Mouse (Mus musculus) hindbrain, embryonic 16.5 days (tissue): ENCODE data around the gene Ptpre. TPM values are rescaled to one million over a fixed set of nuclear protein-coding genes. Genes with fewer than 3 reads are reported as not detected.
"Not testable (repeated sequence)": the region's sequence is repeated elsewhere in the genome, so short reads cannot be mapped to it uniquely, and the experiment has no call there.

Source experiments
- ATAC-seq: fragments of 200-750 bp; cut with Nextera tagmentation; 2 replicates; pipeline ENCODE4 v1.8.0; 2017; ENCODE audit warnings: moderate TSS enrichment, moderate library complexity
- H3K27ac ChIP-seq: fragments of 300-500 bp; sonication (generic); 2 replicates; pipeline ENCODE4 v1.5.1; 2014; ENCODE audit warnings: low read depth, mild to moderate bottlenecking, control low read depth, low read length, moderate library complexity
- H3K27me3 ChIP-seq: fragments of 300-500 bp; sonication (generic); replicated peaks from 2 replicates; pipeline ENCODE4 v1.6.1; 2014; ENCODE audit warnings: low read length; ENCODE audit not compliant: control insufficient read depth, insufficient read depth
- H3K36me3 ChIP-seq: fragments of 300-500 bp; sonication (generic); 2 replicates; pipeline ENCODE4 v1.6.1; 2014; ENCODE audit warnings: mild to moderate bottlenecking, low read length, moderate library complexity, mixed read lengths; ENCODE audit not compliant: control insufficient read depth, insufficient read depth
- H3K4me1 ChIP-seq: fragments of 300-500 bp; sonication (generic); 2 replicates; pipeline ENCODE4 v1.6.1; 2014; ENCODE audit warnings: low read depth, low read length; ENCODE audit not compliant: control insufficient read depth, insufficient read depth
- H3K4me2 ChIP-seq: fragments of 300-500 bp; sonication (generic); 2 replicates; pipeline ENCODE4 v1.6.1; 2014; ENCODE audit warnings: mild to moderate bottlenecking, low read length, control low read depth, moderate library complexity
- H3K4me3 ChIP-seq: fragments of 300-500 bp; sonication (generic); 2 replicates; pipeline ENCODE4 v1.5.1; 2014; ENCODE audit warnings: mild to moderate bottlenecking, low read length, control low read depth, moderate library complexity
- H3K9ac ChIP-seq: fragments of 300-500 bp; sonication (generic); 2 replicates; pipeline ENCODE4 v1.6.1; 2014; ENCODE audit warnings: low read depth, mild to moderate bottlenecking, control low read depth, low read length, moderate library complexity
- H3K9me3 ChIP-seq: fragments of 300-500 bp; sonication (generic); 2 replicates; pipeline ENCODE4 v1.6.1; 2014; ENCODE audit warnings: mild to moderate bottlenecking, low read length, moderate library complexity; ENCODE audit not compliant: control insufficient read depth
- WGBS: fragments of 180-500 bp; shearing (Covaris S2); extraction: QIAGEN DNeasy Blood & Tissue Kit; methylation state at CpG from one replicate; pipeline ENCODE4 v1.1.7; 2014; 5-methylcytosine and 5-hydroxymethylcytosine counted together
- polyA plus RNA-seq: library from polyadenylated mRNA; unstranded; fragments of >200 nt; fragmentation: Nextera tagmentation; extraction: Ambion mirVana; gene quantifications from 2 replicates; pipeline ENCODE4 v1.2.1, GENCODE M21; 2015

Ptpre gene
- polyA plus RNA-seq, 1 experiment from 2014 or later: 8.1 TPM

GRCm38 (mm10) chr7:135605804-135606072, 68.5 kb downstream of the Ptpre start:
- no peak overlapping the region for H3K27ac ChIP-seq
- no peak overlapping the region for H3K4me2 ChIP-seq
- H3K9me3 ChIP-seq: no peaks in the 10 kb centered on the region
- H3K9ac ChIP-seq: no peak overlapping the region
- peaks cover 8% of the 10 kb centered on the region; the same call in 1 of the 2 replicates for H3K4me1 ChIP-seq
- no peak overlapping the region for H3K4me3 ChIP-seq
- no peak for ATAC-seq
- no peaks in the 10 kb centered on the region for H3K27me3 ChIP-seq
- no peaks in the 10 kb centered on the region for H3K36me3 ChIP-seq
- WGBS: 84% methylated on average over 6 of the region's 6 CpGs

- ATAC-seq: no peak
- H3K4me1 ChIP-seq: peaks cover 8% of the 10 kb centered on the region; the same call in 1 of the 2 replicates
Measured at GRCm38 (mm10) chr7:135608208-135608607, 70.9 kb downstream of the Ptpre start.

GRCm38 (mm10) chr7:135609028-135609427, 71.7 kb downstream of the Ptpre start:
- Histone ChIP-seq H3K4me2 (no peak overlapping the region), H3K4me3 (no peak overlapping the region), H3K9ac (no peak overlapping the region), H3K27me3 (no peaks in the 10 kb centered on the region), H3K36me3 (no peaks in the 10 kb centered on the region), H3K27ac (no peak overlapping the region), H3K4me1 (peaks cover 8% of the 10 kb centered on the region; the same call in 1 of the 2 replicates), H3K9me3 (no peaks in the 10 kb centered on the region)
- 73% methylated on average over 3 of the region's 3 CpGs for WGBS
- ATAC-seq: no peak

More at GRCm38 (mm10) chr7:135608208-135608607, 70.9 kb downstream of the Ptpre start:
- Histone ChIP-seq H3K36me3 (no peaks in the 10 kb centered on the region), H3K9ac (no peak overlapping the region), H3K4me3 (no peak overlapping the region), H3K27me3 (no peaks in the 10 kb centered on the region), H3K4me2 (no peak overlapping the region), H3K9me3 (no peaks in the 10 kb centered on the region), H3K27ac (no peak overlapping the region)
- WGBS: 86% methylated on average over 4 of the region's 4 CpGs

- H3K4me3 ChIP-seq: no peak overlapping the region
- 36% methylated on average over 7 of the region's 7 CpGs for WGBS
- no peaks in the 10 kb centered on the region for H3K36me3 ChIP-seq
- H3K27me3 ChIP-seq: no peaks in the 10 kb centered on the region
- H3K9ac ChIP-seq: no peak overlapping the region
- ATAC-seq: no peak
- H3K4me2 ChIP-seq: no peak overlapping the region
- H3K27ac ChIP-seq: no peak overlapping the region
- peaks cover 8% of the 10 kb centered on the region for H3K4me1 ChIP-seq
- no peaks in the 10 kb centered on the region for H3K9me3 ChIP-seq
Measured at GRCm38 (mm10) chr7:135609655-135610054, 72.4 kb downstream of the Ptpre start.

GRCm38 (mm10) chr7:135612276-135612675, 75.0 kb downstream of the Ptpre start:
- Histone ChIP-seq H3K27me3 (no peaks in the 10 kb centered on the region), H3K4me2 (no peak overlapping the region), H3K4me1 (peaks cover 14% of the 10 kb centered on the region), H3K36me3 (no peaks in the 10 kb centered on the region), H3K9me3 (no peaks in the 10 kb centered on the region), H3K27ac (no peak overlapping the region), H3K4me3 (no peak overlapping the region), H3K9ac (no peak overlapping the region)
- ATAC-seq: no peak
- 55% methylated on average over 16 of the region's 16 CpGs for WGBS

- H3K27me3 ChIP-seq: no peaks in the 10 kb centered on the region
- H3K36me3 ChIP-seq: no peaks in the 10 kb centered on the region
- no peak for ATAC-seq
- no peak overlapping the region for H3K9ac ChIP-seq
- no peak overlapping the region for H3K4me2 ChIP-seq
- WGBS: 77% methylated on average over 7 of the region's 7 CpGs
- H3K9me3 ChIP-seq: no peaks in the 10 kb centered on the region
- H3K4me3 ChIP-seq: no peak overlapping the region
- peaks cover 17% of the 10 kb centered on the region for H3K4me1 ChIP-seq
- no peak overlapping the region for H3K27ac ChIP-seq
Measured at GRCm38 (mm10) chr7:135612801-135613200, 75.5 kb downstream of the Ptpre start.

- H3K9ac ChIP-seq: no peak overlapping the region
- ATAC-seq: no peak
- 93% methylated on average over 3 of the region's 3 CpGs for WGBS
- no peaks in the 10 kb centered on the region for H3K9me3 ChIP-seq
- H3K4me2 ChIP-seq: no peak overlapping the region
- H3K27ac ChIP-seq: no peak overlapping the region
- H3K4me1 ChIP-seq: peaks cover 23% of the 10 kb centered on the region
- no peak overlapping the region for H3K4me3 ChIP-seq
- no peaks in the 10 kb centered on the region for H3K36me3 ChIP-seq
- H3K27me3 ChIP-seq: no peaks in the 10 kb centered on the region
Measured at GRCm38 (mm10) chr7:135613380-135613779, 76.1 kb downstream of the Ptpre start.

GRCm38 (mm10) chr7:135614892-135615291, 77.6 kb downstream of the Ptpre start:
- no peaks in the 10 kb centered on the region for H3K36me3 ChIP-seq
- H3K9ac ChIP-seq: no peak overlapping the region
- no peak overlapping the region for H3K4me3 ChIP-seq
- H3K9me3 ChIP-seq: no peaks in the 10 kb centered on the region
- no peaks in the 10 kb centered on the region for H3K27me3 ChIP-seq
- no peak overlapping the region for H3K4me2 ChIP-seq
- H3K27ac ChIP-seq: no peak overlapping the region
- WGBS: 40% methylated on average over 8 of the region's 8 CpGs
- H3K4me1 ChIP-seq: peaks cover 24% of the 10 kb centered on the region
- ATAC-seq: no peak; the same call in 1 of the 2 replicates

GRCm38 (mm10) chr7:135616479-135616878, 79.2 kb downstream of the Ptpre start:
- not testable (repeated sequence) for H3K4me2 ChIP-seq, H3K9me3 ChIP-seq, H3K27me3 ChIP-seq, H3K4me3 ChIP-seq, H3K27ac ChIP-seq, H3K36me3 ChIP-seq, H3K9ac ChIP-seq, ATAC-seq
- peaks cover 25% of the 10 kb centered on the region for H3K4me1 ChIP-seq

GRCm38 (mm10) chr7:135617776-135618175, 80.5 kb downstream of the Ptpre start:
- H3K4me2 ChIP-seq: peak overlapping the region; percentile 31
- H3K36me3 ChIP-seq: no peaks in the 10 kb centered on the region
- H3K27me3 ChIP-seq: no peaks in the 10 kb centered on the region
- no peak overlapping the region for H3K4me3 ChIP-seq
- no peak overlapping the region for H3K9ac ChIP-seq
- H3K4me1 ChIP-seq: peaks cover 29% of the 10 kb centered on the region
- H3K9me3 ChIP-seq: no peaks in the 10 kb centered on the region
- 28% methylated on average over 11 of the region's 11 CpGs for whole genome bisulfite sequencing
- H3K27ac ChIP-seq: peak overlapping the region; percentile 75
- ATAC-seq: peak; percentile 70
